Mouse (Mus musculus) cerebellum, postnatal 14 days (tissue): ENCODE measurements around the gene Sorcs2.
A peak's percentile ranks its signal among the peaks of the same experiment; 100 is the strongest.
"Not testable (repeated sequence)": the region's sequence is repeated elsewhere in the genome, so short reads cannot be mapped to it uniquely, and the experiment has no call there.

ENCODE experiments used
- DNase-seq, 2 experiments: peaks; one replicate each; pipeline ENCODE4 v3.0.0; 2021; ENCODE audit warnings: mixed read lengths in 2 of 2

Sorcs2 gene

DNA sequence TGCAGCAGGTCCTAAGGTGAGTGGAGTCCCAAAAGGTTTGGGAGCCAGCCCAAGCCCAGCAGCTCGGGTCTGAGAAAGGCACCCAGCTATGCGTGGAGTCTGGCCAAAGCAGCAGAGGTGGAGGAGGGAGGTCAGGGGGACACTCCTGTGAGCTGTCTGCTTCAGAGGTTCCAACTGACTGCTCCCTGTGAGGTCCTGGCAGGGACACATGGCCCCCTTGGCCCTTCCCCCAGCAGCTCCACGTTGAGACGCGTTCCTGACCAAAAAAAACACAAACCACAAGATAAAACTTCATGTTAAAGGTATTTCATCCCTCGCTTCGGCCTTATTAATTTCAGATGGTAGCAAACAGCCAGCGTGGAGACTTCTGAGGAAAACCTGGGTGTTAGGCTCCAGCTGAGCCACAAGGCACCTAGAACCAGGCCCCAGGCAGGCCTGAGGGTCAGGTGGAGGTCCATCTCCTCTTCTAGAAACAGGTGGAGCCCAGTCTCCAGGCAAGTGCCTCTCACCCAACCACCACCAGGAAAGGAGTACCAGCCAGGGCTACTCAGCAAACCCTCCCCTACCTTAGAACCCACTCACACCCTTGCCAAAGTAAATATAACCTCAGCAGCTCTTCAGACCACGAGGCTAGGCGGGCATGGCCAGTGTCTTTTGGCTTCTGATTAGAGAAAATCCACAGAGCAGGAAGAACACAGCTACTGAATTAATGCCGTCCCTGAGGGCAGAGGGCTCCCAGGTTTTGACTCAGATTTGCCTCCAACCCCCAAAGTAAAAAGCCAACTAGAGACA is 104.6 kb downstream of the Sorcs2 start:
- DNase-seq: no peak

GRCm38 (mm10) chr5:36292321-36292720 is 105.6 kb downstream of the Sorcs2 start:
- DNase-seq: no peak

DNA sequence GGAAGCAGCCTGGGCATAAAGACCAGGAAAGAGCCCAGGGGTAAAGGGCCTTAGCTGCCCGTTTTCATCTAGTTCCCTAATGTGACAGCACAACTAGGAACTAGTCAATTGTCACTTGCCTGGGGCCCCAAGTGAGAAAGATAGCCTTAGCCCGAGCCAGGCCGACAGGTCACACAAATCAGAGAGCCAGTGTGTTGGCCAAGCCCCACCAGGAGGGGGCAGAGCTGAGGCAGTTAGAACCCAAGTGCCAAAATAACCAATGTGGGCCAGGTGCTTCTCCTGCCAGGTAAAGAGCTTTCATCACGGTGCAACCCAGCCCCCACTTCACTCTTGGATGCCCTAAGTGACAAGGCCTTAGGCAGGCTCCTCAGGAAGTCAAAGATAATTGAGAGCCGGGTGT is 106.7 kb downstream of the Sorcs2 start:
- peak in 1 of 2 experiments; percentile 39 for DNase-seq

GRCm38 (mm10) chr5:36285405-36285804 is 112.5 kb downstream of the Sorcs2 start:
- no peak for DNase-seq

GRCm38 (mm10) chr5:36279896-36280295 is 118.0 kb downstream of the Sorcs2 start:
- no peak for DNase-seq

GRCm38 (mm10) chr5:36274684-36275394 is 123.1 kb downstream of the Sorcs2 start:
- DNase-seq: no peak

DNA sequence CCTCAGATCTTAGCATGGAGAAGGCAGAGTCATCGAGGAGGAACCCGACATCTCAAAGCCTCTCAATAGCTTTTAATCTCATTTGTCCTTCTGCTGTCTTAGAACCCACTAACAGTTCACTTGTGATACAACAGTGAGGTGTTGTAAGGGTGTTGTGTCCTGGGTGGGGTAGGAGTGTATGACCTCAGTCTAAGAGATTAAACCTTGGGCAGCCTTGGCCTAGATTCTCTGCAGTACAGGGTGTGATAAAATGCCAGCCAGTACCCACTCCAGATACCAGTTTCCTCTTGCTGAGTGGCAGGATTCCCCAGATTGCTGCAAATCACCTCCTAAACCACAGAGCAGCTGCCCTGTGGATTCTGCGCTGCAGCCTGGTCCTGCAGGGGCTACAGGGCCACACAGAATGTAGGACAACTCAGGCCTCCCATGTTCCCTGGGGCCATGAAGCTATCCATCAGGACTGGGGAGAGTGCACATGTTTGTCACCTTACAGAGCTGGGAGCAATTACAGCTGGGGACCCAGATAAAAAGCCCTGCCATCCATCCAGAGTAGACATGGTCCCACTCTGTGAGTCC is 130.7 kb downstream of the Sorcs2 start:
- DNase-seq: no peak

DNA sequence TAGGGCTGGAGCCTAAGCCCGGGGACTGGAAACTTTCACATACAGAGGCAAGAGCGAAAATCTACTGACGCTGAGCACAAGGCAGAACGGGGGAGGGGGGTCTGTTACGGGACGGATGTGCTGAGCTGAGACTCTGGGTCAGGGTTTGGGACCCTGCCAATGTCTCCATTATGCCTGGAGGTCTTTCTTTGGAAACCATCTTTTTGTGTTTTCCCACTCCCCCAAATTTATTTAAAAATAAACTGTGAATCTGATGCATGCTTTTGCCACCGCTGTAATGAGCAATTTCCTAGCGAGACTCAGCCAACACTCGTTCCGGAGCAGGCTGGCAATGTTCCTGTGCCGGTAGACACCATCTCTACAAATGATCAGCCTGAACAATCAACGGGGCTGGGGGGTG is 137.1 kb downstream of the Sorcs2 start:
- peak; percentile 9 to 25 for DNase-seq

- DNase-seq: peak in 1 of 2 experiments; percentile 19
Measured at GRCm38 (mm10) chr5:36259691-36260124, 138.2 kb downstream of the Sorcs2 start.

- peak; percentile 65 to 78 for DNase-seq
Measured at GRCm38 (mm10) chr5:36258387-36259181, 139.4 kb downstream of the Sorcs2 start.

DNA sequence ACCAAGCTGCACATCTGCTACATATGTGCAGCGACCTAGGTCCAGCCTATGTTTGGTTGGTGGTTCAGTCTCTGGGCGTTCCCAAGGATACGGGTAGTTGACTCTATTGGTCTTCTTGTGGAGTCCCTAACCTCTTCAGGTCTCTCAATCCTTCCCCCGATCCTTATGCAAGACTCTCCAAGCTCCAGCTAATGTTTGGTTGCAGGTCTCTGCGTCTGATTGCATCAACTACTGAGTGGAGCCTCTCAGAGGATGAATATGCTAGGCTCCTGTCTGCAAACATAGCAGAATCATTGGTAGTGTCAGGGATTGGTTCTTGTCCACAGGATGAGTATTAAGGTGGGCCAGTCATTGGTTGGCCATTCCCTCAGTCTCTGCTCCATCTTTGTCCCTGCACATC is 140.9 kb downstream of the Sorcs2 start:
- DNase-seq: no peak

GRCm38 (mm10) chr5:36254642-36255516 is 143.1 kb downstream of the Sorcs2 start:
- DNase-seq: no peak

- no peak for DNase-seq
Measured at GRCm38 (mm10) chr5:36252746-36253504, 145.0 kb downstream of the Sorcs2 start.

- no peak for DNase-seq
Measured at GRCm38 (mm10) chr5:36248022-36248421, 149.9 kb downstream of the Sorcs2 start.

GRCm38 (mm10) chr5:36237526-36237925 is 160.4 kb downstream of the Sorcs2 start:
- not testable (repeated sequence) for DNase-seq

DNA sequence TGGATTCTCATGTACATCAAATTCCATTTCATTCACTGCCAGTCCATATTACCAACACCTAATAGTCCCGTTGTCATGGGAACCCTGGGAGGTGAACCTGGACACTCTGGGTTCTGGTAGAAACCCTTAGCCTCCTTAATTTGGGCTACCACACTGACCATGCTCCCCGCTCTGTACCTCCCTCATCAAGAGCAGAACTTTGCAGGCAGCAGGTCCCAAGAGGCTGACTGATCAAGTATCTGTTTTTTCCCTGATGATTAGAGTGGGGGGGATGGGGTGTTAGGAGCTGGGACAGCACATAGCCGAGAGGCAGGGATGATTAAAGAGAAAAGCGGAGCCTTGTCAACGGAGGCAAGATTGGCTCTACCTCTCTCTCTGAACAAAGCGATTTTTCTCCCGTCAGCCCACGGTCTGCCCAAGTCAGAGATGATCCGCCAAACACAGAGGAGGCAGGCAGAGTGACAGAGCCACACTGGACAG is 167.6 kb downstream of the Sorcs2 start:
- no peak for DNase-seq

GRCm38 (mm10) chr5:36228405-36229370 is 169.3 kb downstream of the Sorcs2 start:
- DNase-seq: peak; percentile 15 to 21

DNA sequence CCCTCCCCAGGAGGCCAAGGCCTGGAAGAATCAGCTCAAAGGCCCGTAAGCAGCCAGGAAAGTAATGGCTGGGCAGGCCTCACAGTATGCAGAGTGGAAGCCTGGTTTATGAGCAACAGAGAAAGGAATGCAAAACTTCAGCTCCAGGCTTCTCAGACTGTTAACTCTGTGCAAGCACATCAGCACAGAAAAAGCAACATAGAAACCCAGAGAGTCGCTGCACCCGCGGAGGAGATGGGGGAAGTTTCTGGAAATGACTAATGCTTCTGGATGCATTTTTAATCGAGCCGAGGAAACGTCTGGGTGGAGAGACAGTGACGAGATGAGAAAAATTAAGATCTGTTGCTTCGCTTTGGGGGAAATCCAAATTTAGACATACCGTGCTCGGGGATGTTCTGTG is 171.6 kb downstream of the Sorcs2 start:
- DNase-seq: no peak

- DNase-seq: no peak
Measured at GRCm38 (mm10) chr5:36225855-36226254, 172.1 kb downstream of the Sorcs2 start.

- DNase-seq: peak; percentile 64 to 80
Measured at GRCm38 (mm10) chr5:36223787-36224186, 174.2 kb downstream of the Sorcs2 start.
